8 mouse cellular contexts compared by ENCODE assay signal in genomic region chr11:116433356-116434286, GRCm38 (mm10). TPM values are rescaled to one million over a fixed set of nuclear protein-coding genes. Genes with fewer than 3 reads are reported as not detected.
DNase-seq lines count a peak whose midpoint lies in the region; ATAC-seq lines count a peak whose summit lies in the region.

Gene Ubald2 (plus strand): TSS chr11:116434094.

- peak within 1 kb of the TSS; percentile 94 for H3K27ac ChIP-seq in hindbrain, embryonic 11.5 days (ENCODE audit: low read depth, low read length)

- no peaks in the 10 kb centered on the region for H3K27me3 ChIP-seq in hindbrain, embryonic 11.5 days (ENCODE audit: control insufficient read depth, insufficient read depth, low read length)

- WGBS in hindbrain, embryonic 11.5 days = 2% methylated on average over 47 of the region's 66 CpGs

- H3K9me3 ChIP-seq in hindbrain, embryonic 11.5 days (ENCODE audit: control insufficient read depth, low read length) = no peaks in the 10 kb centered on the region

- peak within 1 kb of the TSS; percentile 86 for H3K4me2 ChIP-seq in hindbrain, embryonic 11.5 days (replicated peaks; ENCODE audit: low read depth, low read length)

- DNase-seq in Muller cell, postnatal 12 days (ENCODE audit: inconsistent ontology term) = peak; percentile 100
- DNase-seq in cerebellum, adult 9-11 months = peak; percentile 100
- DNase-seq in frontal cortex, adult 2 months (ENCODE audit: extremely low spot score in 1 of 2, low spot score in 1 of 2) = peak; percentile 99
- DNase-seq in hindbrain, embryonic 11.5 days (ENCODE audit: low spot score) = peak; percentile 98
- peak; percentile 98 to 99 for DNase-seq in layer of hippocampus, postnatal 10 days (ENCODE audit: low spot score in 2 of 2)
- peak; percentile 100 for DNase-seq in lung, postnatal 10 days
- DNase-seq in ovary, postnatal 36 days (ENCODE audit: low spot score) = peak; percentile 99
- peak; percentile 99 for DNase-seq in thymus, postnatal 25 days

- ATAC-seq in hindbrain, embryonic 11.5 days (ENCODE audit: low FRiP score) = peak; percentile 97

- H3K9ac ChIP-seq in hindbrain, embryonic 11.5 days (ENCODE audit: low read depth, low read length) = peak within 1 kb of the TSS; percentile 96

- H3K4me3 ChIP-seq in hindbrain, embryonic 11.5 days (ENCODE audit: low read depth, low read length) = peak within 1 kb of the TSS; percentile 97

- H3K4me1 ChIP-seq in hindbrain, embryonic 11.5 days (replicated peaks; ENCODE audit: control insufficient read depth, insufficient read depth, low read length) = peaks cover 16% of the 10 kb centered on the region

- H3K36me3 ChIP-seq in hindbrain, embryonic 11.5 days (ENCODE audit: control insufficient read depth, insufficient read depth, low read length) = 0 out of 2 replicates have a peak, but pooled peaks cover 4% of the 10 kb centered on the region

RNA-seq across cellular contexts. Expression of gene Ubald2, which starts in this region (rescaled TPM):
- 58.7 TPM in 2 replicates for polyA plus RNA-seq in frontal cortex, adult 2 months (2012; rRNA removed)
- 77.9 and 81.2 TPM in 2 replicates for polyA plus RNA-seq in hindbrain, embryonic 11.5 days (2014; fragmentation: Nextera tagmentation; extraction: Ambion mirVana)
- 10 to 100 TPM; 35.7 to 46.1 TPM for total RNA-seq in layer of hippocampus, postnatal 10 days (2021)

Comparison
In these comparisons a context has a peak if more than half of its experiments do, and no peak if none do; other contexts are left out.
1. Peak in every context shown above with its lines: DNase-seq, ATAC-seq, H3K4me3 ChIP-seq and H3K27ac ChIP-seq.